Mouse (Mus musculus) MEL (cell line): Measurements from ENCODE around the gene Grhl1. TPM values are rescaled to one million over a fixed set of nuclear protein-coding genes. Genes with fewer than 3 reads are reported as not detected.

Experiments
- DNase-seq: peaks from one replicate; pipeline ENCODE4 v3.0.0; 2011; ENCODE audit warnings: low read depth, low spot score
- H3K27ac ChIP-seq: 2 replicates; pipeline ENCODE4 v1.5.1; 2012; ENCODE audit warnings: low read depth, mild to moderate bottlenecking, control low read depth, low read length, moderate library complexity; ENCODE audit not compliant: control insufficient read depth
- H3K27me3 ChIP-seq, 2 experiments: fragments of 150-350 bp in 1 of 2; sonication (generic) in 1 of 2; 2 replicates each; pipeline ENCODE4 v1.6.1; 2012; ENCODE audit warnings: low read length in 2 of 2, mild to moderate bottlenecking in 2 of 2, improper control_type of control experiment in 1 of 2, moderate library complexity in 1 of 2; ENCODE audit not compliant: insufficient read depth in 2 of 2, control insufficient read depth in 1 of 2
- H3K36me3 ChIP-seq, 2 experiments: 2 replicates each; pipeline ENCODE4 v1.6.1; 2012 to 2014; ENCODE audit warnings: low read length in 2 of 2, improper control_type of control experiment in 1 of 2, inconsistent platforms in 1 of 2, mild to moderate bottlenecking in 1 of 2; ENCODE audit not compliant: insufficient read depth in 2 of 2, control insufficient read depth in 1 of 2
- H3K4me1 ChIP-seq, 2 experiments: fragments of 150-350 bp in 1 of 2; sonication (generic) in 1 of 2; 2 replicates each; pipeline ENCODE4 v1.6.1; 2012; ENCODE audit warnings: low read length in 2 of 2, improper control_type of control experiment in 1 of 2, mild to moderate bottlenecking in 1 of 2; ENCODE audit not compliant: insufficient read depth in 2 of 2, control insufficient read depth in 1 of 2
- H3K4me3 ChIP-seq, 2 experiments: fragments of 150-350 bp in 1 of 2; sonication (generic) in 1 of 2; 2 replicates each; pipeline ENCODE4 v1.5.1; 2012; ENCODE audit warnings: low read depth in 2 of 2, low read length in 2 of 2, mild to moderate bottlenecking in 2 of 2, moderate library complexity in 2 of 2, control low read depth in 1 of 2, improper control_type of control experiment in 1 of 2; ENCODE audit not compliant: control insufficient read depth in 1 of 2, insufficient read depth in 1 of 2
- H3K79me2 ChIP-seq: 2 replicates; pipeline ENCODE4 v1.6.1; 2012; ENCODE audit warnings: mild to moderate bottlenecking, low read length, moderate library complexity; ENCODE audit not compliant: control insufficient read depth, poor library complexity, insufficient read depth
- H3K9ac ChIP-seq: 2 replicates; pipeline ENCODE4 v1.6.1; 2012; ENCODE audit warnings: low read depth, mild to moderate bottlenecking, control low read depth, low read length, moderate library complexity; ENCODE audit not compliant: control insufficient read depth, poor library complexity, severe bottlenecking
- H3K9me3 ChIP-seq: fragments of 150-350 bp; sonication (generic); replicated peaks from 2 replicates; pipeline ENCODE4 v1.6.1; 2012; ENCODE audit warnings: mild to moderate bottlenecking, low read length, improper control_type of control experiment, moderate library complexity; ENCODE audit not compliant: insufficient read depth
- BHLHE40 ChIP-seq: IDR thresholded peaks from 2 replicates; pipeline ENCODE4 v1.6.1; 2012; ENCODE audit warnings: low read depth, mild to moderate bottlenecking, inconsistent platforms, low read length, improper control_type of control experiment, borderline replicate concordance
- CHD1 ChIP-seq: IDR thresholded peaks from 2 replicates; pipeline ENCODE4 v1.6.1; 2012; ENCODE audit warnings: low read depth, mild to moderate bottlenecking, inconsistent platforms, low read length, improper control_type of control experiment
- E2F4 ChIP-seq: IDR thresholded peaks from 2 replicates; pipeline ENCODE4 v1.6.1; 2011; ENCODE audit warnings: low read depth, low read length, improper control_type of control experiment, borderline replicate concordance
- ELF1 ChIP-seq: IDR thresholded peaks from 2 replicates; pipeline ENCODE4 v1.6.1; 2014; ENCODE audit warnings: low read depth, mild to moderate bottlenecking, inconsistent platforms, low read length, improper control_type of control experiment, moderate library complexity
- EP300 ChIP-seq, 2 experiments: IDR thresholded peaks; 2 replicates each; pipeline ENCODE4 v1.6.1; 2011; ENCODE audit warnings: improper control_type of control experiment in 2 of 2, low read length in 2 of 2, low read depth in 1 of 2, mild to moderate bottlenecking in 1 of 2
- GABPA ChIP-seq: IDR thresholded peaks from 2 replicates; pipeline ENCODE4 v1.6.1; 2012; ENCODE audit warnings: low read depth, mild to moderate bottlenecking, inconsistent platforms, low read length, improper control_type of control experiment, moderate library complexity
- HCFC1 ChIP-seq: IDR thresholded peaks from 2 replicates; pipeline ENCODE4 v1.6.1; 2012; ENCODE audit warnings: low read depth, mild to moderate bottlenecking, inconsistent platforms, low read length, improper control_type of control experiment, moderate library complexity
- JUND ChIP-seq: IDR thresholded peaks from 2 replicates; pipeline ENCODE4 v1.6.1; 2011; ENCODE audit warnings: low read depth, mild to moderate bottlenecking, improper control_type of control experiment, low read length
- KAT2A ChIP-seq: conservative IDR thresholded peaks from 2 replicates; pipeline ENCODE4 v1.6.1; 2012; ENCODE audit warnings: low read depth, low read length, improper control_type of control experiment, inconsistent platforms
- MAZ ChIP-seq: IDR thresholded peaks from 2 replicates; pipeline ENCODE4 v1.6.1; 2012; ENCODE audit warnings: low read depth, mild to moderate bottlenecking, inconsistent platforms, low read length, improper control_type of control experiment
- MYC ChIP-seq: IDR thresholded peaks from 2 replicates; pipeline ENCODE4 v1.6.1; 2011; ENCODE audit warnings: low read depth, mild to moderate bottlenecking, low read length, improper control_type of control experiment, moderate library complexity
- NELFE ChIP-seq: IDR thresholded peaks from 2 replicates; pipeline ENCODE4 v1.6.1; 2011; ENCODE audit warnings: low read depth, low read length, improper control_type of control experiment
- POLR2AphosphoS2 ChIP-seq: IDR thresholded peaks from 2 replicates; pipeline ENCODE4 v1.6.1; 2011; ENCODE audit warnings: low read length, improper control_type of control experiment
- POLR2AphosphoS5 ChIP-seq: IDR thresholded peaks from 2 replicates; pipeline ENCODE4 v1.6.1; 2012; ENCODE audit warnings: low read depth, borderline replicate concordance, mild to moderate bottlenecking, inconsistent platforms, low read length, moderate library complexity, mixed read lengths
- RAD21 ChIP-seq: IDR thresholded peaks from 2 replicates; pipeline ENCODE4 v1.6.1; 2011; ENCODE audit warnings: mild to moderate bottlenecking, low read depth, low read length, improper control_type of control experiment
- SIN3A ChIP-seq: IDR thresholded peaks from 2 replicates; pipeline ENCODE4 v1.6.1; 2012; ENCODE audit warnings: low read length, improper control_type of control experiment, inconsistent platforms
- SMC3 ChIP-seq: IDR thresholded peaks from 2 replicates; pipeline ENCODE4 v1.6.1; 2011; ENCODE audit warnings: low read depth, low read length, improper control_type of control experiment
- TAL1 ChIP-seq: IDR thresholded peaks from 2 replicates; pipeline ENCODE4 v1.6.1; 2012; ENCODE audit warnings: mild to moderate bottlenecking, inconsistent platforms, low read length, moderate library complexity, mixed read lengths
- TBP ChIP-seq: IDR thresholded peaks from 2 replicates; pipeline ENCODE4 v1.8.0; 2011; ENCODE audit warnings: low read depth, low read length, improper control_type of control experiment
- TCF12 ChIP-seq: IDR thresholded peaks from 2 replicates; pipeline ENCODE4 v1.6.1; 2014; ENCODE audit warnings: low read depth, mild to moderate bottlenecking, inconsistent platforms, low read length, improper control_type of control experiment, moderate library complexity
- UBTF ChIP-seq: IDR thresholded peaks from 2 replicates; pipeline ENCODE4 v1.6.1; 2012; ENCODE audit warnings: low read depth, mild to moderate bottlenecking, inconsistent platforms, low read length, improper control_type of control experiment, moderate library complexity, borderline replicate concordance; ENCODE audit not compliant: insufficient read depth
- ZC3H11A ChIP-seq: IDR thresholded peaks from 2 replicates; pipeline ENCODE4 v1.6.1; 2012; ENCODE audit warnings: low read depth, mild to moderate bottlenecking, inconsistent platforms, low read length, improper control_type of control experiment
- ZKSCAN1 ChIP-seq: IDR thresholded peaks from 2 replicates; pipeline ENCODE4 v1.6.1; 2012; ENCODE audit warnings: low read depth, mild to moderate bottlenecking, inconsistent platforms, low read length, improper control_type of control experiment, moderate library complexity
- ZMIZ1 ChIP-seq: IDR thresholded peaks from 2 replicates; pipeline ENCODE4 v1.6.1; 2012; ENCODE audit warnings: low read depth, mild to moderate bottlenecking, inconsistent platforms, low read length, improper control_type of control experiment, moderate library complexity
- polyA plus RNA-seq, 2 experiments: library from polyadenylated mRNA; stranded (reverse) in 1 of 2; unstranded in 1 of 2; fragments of >175 nt in 1 of 2; fragments of >200 nt in 1 of 2; gene quantifications; 2 replicates each; pipeline versions ENCODE4 v1.2.1 to v1.2.4; 2012; ENCODE audit warnings: low replicate concordance in 2 of 2, low read depth in 1 of 2; ENCODE audit not compliant: insufficient read length in 2 of 2, insufficient read depth in 1 of 2, missing spikeins in 1 of 2
- total RNA-seq: library from RNA; depleted of rRNA; stranded (reverse); fragments of 300-350 nt; gene quantifications from 2 replicates; pipeline ENCODE4 v1.2.3, GENCODE M21; 2012

The Grhl1 gene
- total and polyA plus RNA-seq, 3 experiments: 0.50 to 1.3 TPM; not detected in 1

DNA sequence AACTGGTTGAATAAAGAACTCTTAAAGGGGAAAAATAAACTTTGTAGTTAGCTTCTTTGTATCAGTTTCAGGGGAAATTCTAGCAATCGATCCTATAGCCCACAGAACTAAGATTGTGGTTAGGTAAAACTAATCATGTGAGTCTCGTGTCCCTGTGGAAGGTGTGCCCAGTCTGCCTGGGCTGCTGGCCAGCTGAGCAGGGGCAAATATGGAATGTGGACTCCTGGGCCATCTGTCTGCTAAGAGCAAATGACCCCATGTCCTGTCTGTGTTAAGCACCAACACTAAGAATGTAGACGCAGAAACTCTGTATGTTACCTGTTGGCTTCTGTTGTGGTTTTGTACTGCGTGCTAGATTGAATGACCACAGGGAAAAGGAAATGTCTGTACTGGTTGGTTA is 89.0 kb downstream of the Grhl1 start:
- H3K36me3 ChIP-seq: peaks cover 0 to 11% of the 10 kb centered on the region in 2 experiments; a peak in 2 of 4 replicates
- H3K4me3 ChIP-seq: no peak overlapping the region
- H3K4me1 ChIP-seq: peaks cover 0 to 6% of the 10 kb centered on the region in 2 experiments; a peak in 3 of 4 replicates
- TF ChIP-seq ELF1 (no peak), TAL1 (no peak), ZMIZ1 (no peak), UBTF (no peak), POLR2AphosphoS5 (no peak), HCFC1 (no peak), MAZ (no peak), RAD21 (no peak)
- no peak overlapping the region for H3K27ac ChIP-seq
- H3K9ac ChIP-seq: no peak overlapping the region
- H3K27me3 ChIP-seq: no peaks in the 10 kb centered on the region
- DNase-seq: no peak
- no peaks in the 10 kb centered on the region for H3K79me2 ChIP-seq
- H3K9me3 ChIP-seq: no peaks in the 10 kb centered on the region

DNA sequence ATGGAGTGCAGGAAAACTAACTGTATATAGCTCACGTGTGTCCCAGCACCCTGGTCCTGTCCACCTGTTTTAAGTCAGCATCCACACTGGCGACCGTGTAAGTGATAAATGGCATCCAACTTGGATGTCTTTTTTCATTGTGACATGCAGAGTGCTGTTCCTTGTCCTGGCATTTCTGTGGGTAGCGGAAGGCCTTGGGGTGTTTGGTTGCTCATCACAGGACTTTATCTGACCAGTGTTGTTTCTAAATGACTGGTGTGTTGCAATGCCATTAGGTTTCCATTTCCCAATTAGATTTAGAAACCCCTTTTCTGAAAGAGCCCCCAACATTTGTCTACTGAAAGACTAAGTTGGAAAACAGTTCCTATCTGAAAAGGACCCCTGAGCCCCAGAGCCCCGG is 90.0 kb downstream of the Grhl1 start:
- peaks cover 0 to 6% of the 10 kb centered on the region in 2 experiments; a peak in 3 of 4 replicates for H3K4me1 ChIP-seq
- H3K9ac ChIP-seq: no peak overlapping the region
- H3K27me3 ChIP-seq: no peaks in the 10 kb centered on the region
- TF ChIP-seq POLR2AphosphoS2 (no peak), JUND (no peak), ZC3H11A (no peak), HCFC1 (no peak), CHD1 (no peak), E2F4 (no peak), TBP (no peak), ZKSCAN1 (no peak), SIN3A (no peak), BHLHE40 (no peak), GABPA (no peak), SMC3 (no peak), TCF12 (no peak), EP300 (IDR thresholded peaks at IDR 0.05; ENCODE audit: low read depth in 1 of 2, low read length in 2 of 2) (no peak), MYC (no peak), KAT2A (no peak), POLR2AphosphoS5 (no peak), NELFE (no peak)
- TF ChIP-seq, all 39 proteins: peak for 0
- Histone ChIP-seq H3K4me3 (no peak overlapping the region), H3K27ac (no peak overlapping the region), H3K79me2 (no peaks in the 10 kb centered on the region), H3K36me3 (peaks cover 0 to 11% of the 10 kb centered on the region in 2 experiments; a peak in 2 of 4 replicates), H3K9me3 (no peaks in the 10 kb centered on the region)
- DNase-seq: no peak
